In the genomic region with DNA sequence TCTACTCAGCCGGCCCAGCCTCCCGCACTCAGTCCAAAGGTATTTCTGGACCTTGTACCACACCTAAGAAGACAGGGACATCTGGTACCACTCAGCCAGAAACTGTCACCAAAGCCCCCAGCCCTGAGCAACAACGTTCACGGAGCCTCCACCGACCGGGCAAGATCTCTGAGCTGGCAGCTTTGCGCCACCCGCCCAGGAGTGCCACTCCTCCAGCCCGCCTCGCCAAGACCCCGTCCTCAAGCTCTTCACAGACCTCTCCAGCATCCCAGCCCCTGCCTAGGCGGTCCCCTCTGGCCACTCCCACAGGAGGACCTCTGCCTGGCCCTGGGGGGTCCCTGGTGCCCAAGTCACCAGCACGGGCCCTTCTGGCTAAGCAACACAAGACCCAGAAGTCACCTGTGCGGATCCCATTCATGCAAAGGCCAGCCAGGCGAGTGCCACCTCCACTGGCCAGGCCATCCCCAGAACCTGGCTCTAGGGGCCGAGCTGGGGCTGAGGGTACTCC, we compare ENCODE assay signal across 12 mouse cellular contexts. TPM values are rescaled to one million over a fixed set of nuclear protein-coding genes. Genes with fewer than 3 reads are reported as not detected.
A peak's percentile ranks its signal among the peaks of the same experiment; 100 is the strongest.
DNase-seq lines count a peak whose midpoint lies in the region; ATAC-seq and TF ChIP-seq lines count a peak whose summit lies in the region.
"Had no signal": no experiment of that assay in that cellular context is flagged by ENCODE, and none has a peak within 500 bp of the region (broad histone marks: within the 10 kb centered on the region; RNA-seq: fewer than 3 reads in every experiment).

No protein-coding gene starts in this region.

- 0 out of 2 replicates have a peak overlapping the region, but pooled peaks have one; percentile 4 for H3K4me3 ChIP-seq in hindbrain, embryonic 10.5 days
- no peak overlapping the region for H3K4me3 ChIP-seq in hindbrain, embryonic 16.5 days (ENCODE audit: low read length)
- peak overlapping the region; percentile 77 for H3K4me3 ChIP-seq in E14TG2a.4 (replicated peaks; ENCODE audit: low read length)
- H3K4me3 ChIP-seq in embryonic facial prominence, embryonic 13.5 days, result peak overlapping the region; percentile 1; the same call in 1 of the 2 replicates
- H3K4me3 ChIP-seq: kidney, embryonic 15.5 days; liver, embryonic 12.5 days had no signal

- H3K9ac ChIP-seq in hindbrain, embryonic 16.5 days (ENCODE audit: low read depth, low read length), result no peak overlapping the region
- H3K9ac ChIP-seq in embryonic facial prominence, embryonic 13.5 days, result peak overlapping the region; percentile 55
- H3K9ac ChIP-seq: liver, embryonic 12.5 days had no signal

- no peak for ATAC-seq in cerebellum, adult (ENCODE audit: insufficient number of reproducible peaks, low FRiP score, low TSS enrichment)
- ATAC-seq in hindbrain, embryonic 16.5 days, result no peak
- ATAC-seq in embryonic facial prominence, embryonic 13.5 days (ENCODE audit: insufficient number of reproducible peaks, insufficient read depth, low FRiP score, low TSS enrichment, low read depth), result no peak
- ATAC-seq: liver, embryonic 12.5 days had no signal

- 54% methylated on average over 16 of the region's 16 CpGs for WGBS in hindbrain, embryonic 10.5 days
- 57% methylated on average over 16 of the region's 16 CpGs for WGBS in hindbrain, embryonic 16.5 days
- 45% methylated on average over 16 of the region's 16 CpGs for WGBS in embryonic facial prominence, embryonic 13.5 days

- peaks cover 97% of the 10 kb centered on the region for H3K36me3 ChIP-seq in hindbrain, embryonic 10.5 days
- H3K36me3 ChIP-seq in hindbrain, embryonic 16.5 days (ENCODE audit: control insufficient read depth, insufficient read depth, low read length), result peaks cover 76% of the 10 kb centered on the region
- H3K36me3 ChIP-seq in E14TG2a.4 (ENCODE audit: insufficient read depth, low read length), result peaks cover 24% of the 10 kb centered on the region
- H3K36me3 ChIP-seq in embryonic facial prominence, embryonic 13.5 days, result peaks cover 47% of the 10 kb centered on the region

- H3K27me3 ChIP-seq in hindbrain, embryonic 10.5 days (ENCODE audit: insufficient read depth, poor library complexity, severe bottlenecking), result peaks cover 83% of the 10 kb centered on the region
- no peaks in the 10 kb centered on the region for H3K27me3 ChIP-seq in hindbrain, embryonic 16.5 days (replicated peaks; ENCODE audit: control insufficient read depth, insufficient read depth, low read length)
- peaks cover 67% of the 10 kb centered on the region for H3K27me3 ChIP-seq in E14TG2a.4 (ENCODE audit: insufficient read depth, low read length)
- H3K27me3 ChIP-seq in embryonic facial prominence, embryonic 13.5 days, result peaks cover 76% of the 10 kb centered on the region

- peak; percentile 28 for DNase-seq in cerebellum, adult 8-10 months
- DNase-seq in hindbrain, embryonic 10.5 days (ENCODE audit: low spot score), result no peak
- no peak for DNase-seq in frontal cortex, postnatal 14 days (ENCODE audit: low spot score in 2 of 2)
- DNase-seq in gastrocnemius, postnatal 10 days, result no peak
- DNase-seq: adrenal gland, adult 2 months; thymus, postnatal 25 days had no signal

- no peaks in the 10 kb centered on the region for H3K9me3 ChIP-seq in hindbrain, embryonic 10.5 days
- no peaks in the 10 kb centered on the region for H3K9me3 ChIP-seq in hindbrain, embryonic 16.5 days (ENCODE audit: control insufficient read depth, low read length)
- no peaks in the 10 kb centered on the region for H3K9me3 ChIP-seq in E14TG2a.4 (ENCODE audit: low read length)
- H3K9me3 ChIP-seq in embryonic facial prominence, embryonic 13.5 days, result no peaks in the 10 kb centered on the region
- H3K9me3 ChIP-seq: kidney, embryonic 15.5 days; liver, embryonic 12.5 days had no signal

- H3K4me1 ChIP-seq in hindbrain, embryonic 10.5 days (replicated peaks), result peaks cover 66% of the 10 kb centered on the region
- peaks cover 8% of the 10 kb centered on the region for H3K4me1 ChIP-seq in hindbrain, embryonic 16.5 days (ENCODE audit: control insufficient read depth, insufficient read depth, low read depth, low read length)
- peaks cover 92% of the 10 kb centered on the region for H3K4me1 ChIP-seq in E14TG2a.4 (replicated peaks; ENCODE audit: low read depth, low read length)
- H3K4me1 ChIP-seq in embryonic facial prominence, embryonic 13.5 days, result peaks cover 23% of the 10 kb centered on the region

- H3K4me2 ChIP-seq in hindbrain, embryonic 16.5 days (ENCODE audit: low read length), result no peak overlapping the region
- H3K4me2 ChIP-seq in embryonic facial prominence, embryonic 13.5 days, result no peak overlapping the region
- H3K4me2 ChIP-seq: kidney, embryonic 15.5 days; liver, embryonic 12.5 days had no signal

- H3K27ac ChIP-seq in hindbrain, embryonic 10.5 days, result no peak overlapping the region
- H3K27ac ChIP-seq in hindbrain, embryonic 16.5 days (ENCODE audit: low read depth, low read length), result no peak overlapping the region
- H3K27ac ChIP-seq in embryonic facial prominence, embryonic 13.5 days, result no peak overlapping the region
- H3K27ac ChIP-seq: kidney, embryonic 15.5 days; liver, embryonic 12.5 days had no signal

- no peak for TF ChIP-seq CTCF in E14TG2a.4 (conservative IDR thresholded peaks at IDR 0.05; ENCODE audit: low read length)

RNA-seq across cellular contexts. Expression of a gene that starts 5.8 kb away (rescaled TPM):
- polyA plus RNA-seq in hindbrain, embryonic 10.5 days (2016; fragmentation: Nextera tagmentation; extraction: Ambion mirVana), result 55.6 and 60.9 TPM in 2 replicates
- polyA plus RNA-seq in hindbrain, embryonic 16.5 days (2015; fragmentation: Nextera tagmentation; extraction: Ambion mirVana), result 31.7 and 32.8 TPM in 2 replicates
- polyA plus RNA-seq in embryonic facial prominence, embryonic 13.5 days (2015; fragmentation: Nextera tagmentation; extraction: Ambion mirVana), result 49.3 and 57.9 TPM in 2 replicates
- 10 to 100 TPM; 10.5 to 13.1 TPM for total RNA-seq in gastrocnemius, postnatal 10 days (2021)

RNA-seq across cellular contexts. Expression of a gene that starts 14.8 kb away (rescaled TPM):
- 3.3 and 3.9 TPM in 2 replicates for polyA plus RNA-seq in hindbrain, embryonic 10.5 days (2016; fragmentation: Nextera tagmentation; extraction: Ambion mirVana)
- polyA plus RNA-seq in hindbrain, embryonic 16.5 days (2015; fragmentation: Nextera tagmentation; extraction: Ambion mirVana), result 8.1 and 8.5 TPM in 2 replicates
- polyA plus RNA-seq in embryonic facial prominence, embryonic 13.5 days (2015; fragmentation: Nextera tagmentation; extraction: Ambion mirVana), result 4.4 and 4.9 TPM in 2 replicates
- 1 to 10 TPM in 1 of 2 experiments, under 1 TPM in 1; 0.75 to 1.5 TPM for total RNA-seq in gastrocnemius, postnatal 10 days (2021)

RNA-seq across cellular contexts. Expression of a gene that starts 15.2 kb away (rescaled TPM):
- polyA plus RNA-seq in hindbrain, embryonic 10.5 days (2016; fragmentation: Nextera tagmentation; extraction: Ambion mirVana), result 7.2 and 11.2 TPM in 2 replicates
- 7.5 and 7.6 TPM in 2 replicates for polyA plus RNA-seq in hindbrain, embryonic 16.5 days (2015; fragmentation: Nextera tagmentation; extraction: Ambion mirVana)
- polyA plus RNA-seq in embryonic facial prominence, embryonic 13.5 days (2015; fragmentation: Nextera tagmentation; extraction: Ambion mirVana), result 6.0 and 6.3 TPM in 2 replicates
- total RNA-seq in gastrocnemius, postnatal 10 days (2021), result 1 to 10 TPM; 2.1 to 2.4 TPM

RNA-seq across cellular contexts. Expression of a gene that starts 18.8 kb away (rescaled TPM):
- 30.4 and 86.1 TPM in 2 replicates for polyA plus RNA-seq in hindbrain, embryonic 10.5 days (2016; fragmentation: Nextera tagmentation; extraction: Ambion mirVana)
- 139 and 149 TPM in 2 replicates for polyA plus RNA-seq in hindbrain, embryonic 16.5 days (2015; fragmentation: Nextera tagmentation; extraction: Ambion mirVana)
- polyA plus RNA-seq in embryonic facial prominence, embryonic 13.5 days (2015; fragmentation: Nextera tagmentation; extraction: Ambion mirVana), result 9.3 and 9.4 TPM in 2 replicates
- under 1 TPM; 0.87 to 0.95 TPM for total RNA-seq in gastrocnemius, postnatal 10 days (2021)

RNA-seq across cellular contexts. Expression of a gene that starts 22.3 kb away (rescaled TPM):
- 971 and 1,039 TPM in 2 replicates for polyA plus RNA-seq in hindbrain, embryonic 10.5 days (2016; fragmentation: Nextera tagmentation; extraction: Ambion mirVana)
- 491 and 527 TPM in 2 replicates for polyA plus RNA-seq in hindbrain, embryonic 16.5 days (2015; fragmentation: Nextera tagmentation; extraction: Ambion mirVana)
- polyA plus RNA-seq in embryonic facial prominence, embryonic 13.5 days (2015; fragmentation: Nextera tagmentation; extraction: Ambion mirVana), result 1,000 and 1,047 TPM in 2 replicates
- 100 to 1,000 TPM; 952 to 954 TPM for total RNA-seq in gastrocnemius, postnatal 10 days (2021)
